ENCODE assay signal across 18 mouse cellular contexts in the genomic region with DNA sequence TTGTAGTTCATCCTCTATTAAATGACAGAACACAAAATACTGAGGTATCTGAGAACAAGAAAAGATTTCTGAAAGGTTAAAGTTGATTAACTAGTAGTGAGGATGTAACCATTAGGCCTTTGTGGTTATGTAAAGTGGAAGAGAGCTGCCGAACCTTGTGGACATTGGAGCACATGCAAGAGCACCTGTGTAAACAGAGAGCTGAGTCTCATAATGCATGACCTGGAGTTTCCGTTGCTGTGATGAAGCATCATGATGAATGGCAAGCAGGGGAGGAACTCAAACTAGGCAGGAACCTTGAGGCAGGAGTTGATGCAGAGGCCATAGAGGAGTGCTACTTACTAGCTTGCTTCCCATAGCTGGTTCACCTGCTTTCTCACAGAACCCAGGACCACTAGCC. TPM values are rescaled to one million over a fixed set of nuclear protein-coding genes. Genes with fewer than 3 reads are reported as not detected.
"Had no signal": no experiment of that assay in that cellular context is flagged by ENCODE, and none has a peak within 500 bp of the region (broad histone marks: within the 10 kb centered on the region; RNA-seq: fewer than 3 reads in every experiment).

No protein-coding gene starts in this region.

- H3K27me3 ChIP-seq: kidney, embryonic 15.5 days; limb, embryonic 15.5 days; midbrain, embryonic 13.5 days; neural tube, embryonic 15.5 days had no signal

- ATAC-seq: intestine, embryonic 16.5 days; midbrain, embryonic 13.5 days had no signal

- DNase-seq: kidney, adult 2 months; kidney, postnatal 14 days; lung, embryonic 14.5 days; lung, postnatal 4 days; right cerebral cortex, adult 18-20 months; right cerebral cortex, postnatal 25 days; thymus, adult 2 months; thymus, postnatal 25 days had no signal

- H3K27ac ChIP-seq: kidney, embryonic 15.5 days; limb, embryonic 15.5 days; midbrain, embryonic 13.5 days; neural tube, embryonic 15.5 days had no signal

- H3K4me2 ChIP-seq: kidney, embryonic 15.5 days; limb, embryonic 15.5 days; lung, embryonic 14.5 days; midbrain, embryonic 13.5 days; neural tube, embryonic 15.5 days had no signal

- H3K4me3 ChIP-seq: kidney, embryonic 15.5 days; limb, embryonic 15.5 days; midbrain, embryonic 13.5 days; neural tube, embryonic 15.5 days had no signal

- H3K9me3 ChIP-seq: kidney, embryonic 15.5 days; limb, embryonic 15.5 days; midbrain, embryonic 13.5 days; neural tube, embryonic 15.5 days had no signal

- H3K9ac ChIP-seq: kidney, embryonic 15.5 days; limb, embryonic 15.5 days; lung, embryonic 14.5 days; midbrain, embryonic 13.5 days; neural tube, embryonic 15.5 days had no signal

RNA-seq across cellular contexts. Expression of gene Kncn, which starts 33.6 kb away (rescaled TPM):
- polyA plus RNA-seq: intestine, embryonic 16.5 days; kidney, adult 2 months; large intestine, adult 2 months; limb, embryonic 11.5 days; limb, embryonic 15.5 days; lung, embryonic 14.5 days; neural tube, embryonic 11.5 days; small intestine, adult 2 months had no signal

RNA-seq across cellular contexts. Expression of gene 6430628N08Rik, which starts 39.8 kb away (rescaled TPM):
- polyA plus RNA-seq: intestine, embryonic 16.5 days; kidney, adult 2 months; kidney, embryonic 15.5 days; large intestine, adult 2 months; limb, embryonic 15.5 days; lung, embryonic 14.5 days; neural tube, embryonic 11.5 days; small intestine, adult 2 months; testis, adult 2 months; thymus, adult 2 months had no signal
